Mouse (Mus musculus) 3134 (cell line): ENCODE measurements at regions not wholly inside any gene's neighbourhood (a gene's known extent, or its start where the extent isn't known, plus 50 kb on each side); places are given as distances from the start of the nearest gene placed in this dataset.
A peak's percentile ranks its signal among the peaks of the same experiment; 100 is the strongest.

Source experiments
- DNase-seq: peaks from one replicate; pipeline ENCODE4 v3.0.0-alpha.2; 2011; ENCODE audit warnings: low spot score; ENCODE audit not compliant: insufficient read length; ENCODE audit errors: extremely low read depth

DNA sequence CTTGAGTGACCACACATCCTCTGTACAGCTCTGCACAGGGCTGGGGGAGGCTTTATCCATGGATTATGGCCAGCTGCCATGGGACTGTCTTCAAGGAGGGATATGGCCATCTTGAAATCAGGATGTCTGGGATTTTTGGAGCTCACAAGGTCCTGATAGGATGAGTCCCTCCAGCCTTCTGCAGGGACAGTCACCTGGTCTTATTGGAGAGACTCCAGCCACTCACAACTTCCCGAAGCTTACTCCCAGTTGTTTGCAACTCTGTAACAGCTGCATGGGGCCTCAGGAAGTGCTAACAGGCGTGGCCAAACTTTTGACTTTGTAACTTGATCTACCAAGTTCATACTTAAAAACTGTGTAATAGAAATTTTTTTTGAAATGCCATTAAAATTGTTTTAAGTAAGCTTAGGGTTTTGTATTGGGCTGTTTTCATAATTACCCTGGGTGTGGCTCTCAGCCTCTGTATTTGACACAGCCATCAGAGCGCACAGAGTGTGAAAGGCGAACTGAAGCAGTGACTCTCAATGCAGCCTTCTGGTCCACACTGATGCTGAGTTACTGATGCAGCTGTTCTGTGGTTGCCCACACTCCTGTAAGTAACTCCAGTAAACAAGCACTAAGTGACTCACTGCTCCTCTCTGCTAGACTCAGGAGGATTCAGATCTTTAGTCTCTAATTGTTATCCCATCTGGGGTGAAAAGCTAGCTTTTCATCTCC is 84.0 kb upstream of the Zc3h12a start:
- peak; percentile 48 for DNase-seq

DNA sequence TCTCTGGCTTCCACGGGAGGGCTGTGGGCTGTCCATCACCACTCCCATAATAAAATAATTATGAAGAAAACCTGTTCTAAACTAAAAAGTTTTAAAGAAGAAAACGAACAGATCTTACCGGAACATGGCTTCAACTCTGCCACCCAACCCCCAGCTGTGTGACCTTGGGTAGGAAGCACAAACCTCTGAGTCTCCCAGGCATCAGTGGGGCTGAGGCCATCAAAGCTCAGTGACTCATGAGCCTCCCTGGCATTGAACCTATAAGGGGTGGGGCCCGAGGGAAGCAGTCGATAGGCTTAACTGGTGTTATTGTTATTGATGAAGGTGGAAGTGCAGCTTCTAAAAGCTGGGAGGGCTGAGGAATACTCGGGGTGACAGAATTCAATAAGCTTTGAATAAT is 83.1 kb upstream of the Zc3h12a start:
- peak; percentile 27 for DNase-seq

DNA sequence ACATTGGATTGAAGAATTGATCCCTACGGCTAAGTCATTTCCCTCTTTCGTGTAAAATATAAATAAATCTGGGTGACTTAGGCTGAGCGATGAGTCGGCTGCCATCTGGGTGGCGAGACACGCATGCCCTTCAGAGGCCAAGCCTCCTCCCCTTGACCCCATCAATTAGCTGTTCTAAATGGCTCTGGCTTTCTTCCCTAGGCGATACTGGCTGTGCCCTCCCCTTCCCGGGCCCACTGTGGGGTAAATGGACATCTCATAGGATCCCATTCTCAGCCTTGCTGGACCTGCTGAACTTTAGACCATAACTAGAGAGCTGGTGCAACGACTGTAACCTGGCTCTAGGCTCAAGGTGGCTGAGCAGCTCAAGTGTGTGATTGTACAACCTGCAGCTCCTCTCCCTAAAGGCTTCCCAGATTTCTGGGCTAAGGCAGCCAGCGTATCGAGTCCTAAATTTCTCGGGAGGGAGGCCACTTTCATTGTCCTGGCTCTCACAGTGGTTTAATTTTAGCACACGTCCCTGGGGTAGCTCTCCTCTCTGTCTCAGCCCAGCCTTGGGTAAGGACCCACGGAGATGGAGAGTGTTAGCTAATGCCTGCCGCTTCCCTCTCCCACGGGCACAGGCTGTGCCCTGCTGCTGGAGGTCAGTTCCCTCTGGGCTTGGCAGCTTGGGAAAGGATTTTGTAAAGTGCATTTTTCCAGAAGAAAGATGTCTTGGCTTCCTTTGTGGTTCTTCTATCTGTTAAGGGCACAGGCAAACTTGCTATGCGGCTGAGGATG is 80.7 kb upstream of the Zc3h12a start:
- no peak for DNase-seq

DNA sequence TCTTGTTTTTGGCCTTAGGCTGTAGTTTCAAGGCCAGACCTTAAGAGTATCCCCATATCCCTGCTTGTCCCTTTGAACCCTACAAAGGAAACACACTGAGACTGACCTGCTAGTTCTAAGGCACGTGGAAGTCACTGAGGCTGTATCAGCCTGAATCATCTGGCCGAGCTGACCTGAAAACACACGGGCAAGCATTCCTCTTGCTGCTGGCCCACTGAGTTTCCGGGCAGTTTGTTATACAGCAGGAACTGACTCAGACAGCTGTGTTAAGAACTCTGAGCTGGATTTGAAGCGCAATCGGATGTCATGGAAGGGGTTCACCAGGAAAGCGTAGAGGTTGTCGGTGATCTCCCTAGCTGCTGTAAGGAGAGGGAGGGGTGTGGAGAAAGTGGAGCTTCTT is 75.9 kb upstream of the Zc3h12a start:
- no peak for DNase-seq

DNA sequence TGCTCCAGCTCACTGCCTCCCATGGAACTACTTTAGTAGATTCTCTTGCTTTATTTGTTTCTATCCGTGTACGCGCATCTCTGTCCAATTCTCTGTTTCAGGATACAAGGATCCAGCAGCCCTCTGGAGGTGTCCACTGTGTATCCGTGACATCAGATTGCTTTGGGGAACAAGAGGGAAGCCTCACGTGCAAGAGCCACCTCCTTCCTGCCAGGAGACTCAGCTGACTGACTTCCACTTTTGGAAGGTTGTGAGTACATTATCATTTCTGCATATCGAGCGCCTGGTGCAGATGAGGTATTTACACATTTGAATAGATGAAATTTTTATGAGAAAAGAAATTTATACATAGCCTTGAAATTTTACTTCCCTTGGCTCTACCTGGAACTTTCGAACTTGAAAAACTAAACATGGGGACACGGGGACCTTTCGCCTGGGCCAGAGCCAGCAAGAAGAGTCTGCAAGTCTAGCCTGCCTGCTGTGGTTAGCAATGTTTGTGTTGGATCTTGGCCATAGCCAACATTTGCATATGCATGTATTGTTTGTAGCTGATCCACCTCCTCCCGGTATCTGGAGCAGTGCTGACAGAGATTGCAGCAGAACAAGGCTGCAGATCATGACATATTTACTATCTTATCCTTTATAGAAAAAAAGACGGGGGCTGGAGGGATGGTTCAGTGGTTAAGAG is 74.1 kb upstream of the Zc3h12a start:
- DNase-seq = no peak

DNA sequence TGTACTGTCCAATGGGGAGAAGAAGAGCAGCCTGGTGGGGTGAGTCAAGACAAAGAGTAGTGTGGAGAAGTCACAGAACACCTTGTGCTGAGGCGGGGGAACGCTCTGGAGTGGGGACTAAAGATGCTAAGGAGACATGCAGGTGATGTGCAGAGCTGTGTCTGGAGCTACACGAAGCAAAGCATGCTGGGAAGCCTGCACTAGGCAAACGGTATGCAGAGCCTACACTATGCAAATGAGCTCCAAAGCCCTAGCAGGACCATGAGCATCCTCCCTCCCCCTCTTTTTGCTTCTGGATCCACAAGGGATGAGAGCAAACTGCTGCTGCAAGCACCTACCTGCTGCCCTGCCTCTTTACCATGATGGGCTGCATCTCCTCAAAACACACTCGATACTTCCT is 73.1 kb upstream of the Zc3h12a start:
- DNase-seq = no peak

DNA sequence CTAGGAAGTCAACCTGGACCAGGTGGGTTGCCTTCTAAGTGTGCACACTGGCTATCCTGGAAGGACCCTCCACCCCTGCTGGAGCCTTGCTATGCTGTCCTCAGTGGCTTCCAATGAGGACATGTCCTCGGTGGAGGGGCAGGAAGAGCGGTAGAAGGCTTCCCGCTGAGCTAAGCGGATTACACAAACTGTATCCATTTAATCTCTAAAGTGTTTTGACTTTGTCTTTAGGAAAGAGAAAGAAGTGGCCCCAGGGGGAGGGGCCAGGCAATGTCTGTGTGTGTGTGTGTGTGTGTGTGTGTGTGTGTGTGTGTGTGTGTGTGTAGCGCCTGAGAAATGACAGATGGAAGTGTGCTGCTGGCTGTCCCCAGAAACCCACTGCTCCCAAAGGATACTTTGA is 71.6 kb upstream of the Zc3h12a start:
- DNase-seq = no peak

DNA sequence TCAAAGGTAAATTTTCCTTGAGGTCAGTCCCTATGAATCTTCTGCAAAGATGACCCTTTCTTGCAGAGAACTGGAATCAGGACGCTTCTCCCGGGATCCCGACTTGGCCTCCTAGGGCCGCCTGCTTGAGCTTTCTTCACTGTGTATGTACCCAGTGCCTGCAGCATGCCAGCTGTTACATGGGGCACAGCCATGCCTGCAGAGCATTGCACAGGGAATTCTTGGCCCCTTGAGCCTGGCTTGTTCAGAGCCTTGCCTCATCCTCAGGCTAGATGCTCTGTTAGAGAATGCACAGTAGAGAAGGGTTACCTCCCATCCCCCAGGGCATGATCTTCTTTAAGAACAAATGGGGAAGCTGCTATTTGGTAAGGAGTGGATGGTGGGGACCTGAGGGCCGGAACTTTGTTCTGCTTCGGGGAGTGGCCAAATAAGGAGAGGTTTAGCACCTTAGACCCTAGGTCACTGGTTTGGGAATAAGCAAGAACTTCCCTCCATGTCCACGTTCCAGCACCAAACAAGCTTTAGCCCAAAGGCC is 68.3 kb upstream of the Zc3h12a start:
- DNase-seq = no peak

DNA sequence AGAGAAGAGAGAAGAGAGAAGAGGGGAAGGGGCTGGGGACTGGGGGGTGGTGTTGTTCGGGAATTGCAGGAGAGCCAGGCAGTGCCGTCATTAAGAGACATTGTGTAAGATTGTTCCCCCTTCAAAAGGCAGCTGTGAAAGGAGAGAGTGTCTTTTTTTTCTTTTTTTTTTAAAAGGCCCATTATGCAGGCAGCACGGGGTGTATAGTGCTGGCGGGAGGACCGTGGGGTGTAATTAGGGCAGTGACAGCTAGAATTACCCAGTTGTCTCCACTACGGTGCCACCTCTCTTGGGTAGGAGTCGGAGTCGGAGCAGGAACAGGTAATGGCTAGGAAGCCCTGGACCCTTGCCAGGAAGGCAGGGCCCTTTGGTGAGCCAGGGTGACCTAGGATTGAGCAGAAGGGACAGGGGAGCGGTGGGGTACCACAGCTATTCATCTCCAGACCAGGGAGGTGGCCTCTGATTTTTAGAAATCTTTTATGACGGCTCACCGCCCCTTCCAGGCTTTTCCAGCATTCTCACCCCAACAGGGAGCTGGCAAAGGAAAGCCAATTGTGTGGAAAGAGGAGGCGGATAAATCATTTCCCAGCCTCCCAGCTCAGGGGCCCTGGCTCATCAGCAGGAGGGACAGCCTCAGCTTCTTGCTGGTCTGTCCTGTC is 67.2 kb upstream of the Zc3h12a start:
- no peak for DNase-seq

DNA sequence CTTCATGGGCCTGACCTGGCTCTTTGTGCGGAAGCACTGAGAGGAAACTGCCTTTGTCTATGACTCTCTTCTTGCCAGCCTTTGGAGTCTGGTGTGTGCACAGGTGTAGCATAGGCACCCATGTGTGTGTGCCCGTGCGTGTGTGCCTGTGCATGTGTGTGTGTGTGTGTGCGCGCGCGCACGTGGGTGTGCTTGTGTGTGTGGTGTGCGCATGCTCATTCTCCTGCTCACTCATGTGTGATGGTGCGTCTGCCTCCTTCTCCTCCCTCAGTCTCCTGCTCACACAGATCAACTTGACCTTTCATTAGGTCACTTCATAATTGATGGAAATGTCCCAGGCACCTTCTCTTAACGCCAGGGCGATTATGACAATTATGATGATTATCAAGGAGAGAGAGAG is 66.7 kb upstream of the Zc3h12a start:
- DNase-seq = no peak

DNA sequence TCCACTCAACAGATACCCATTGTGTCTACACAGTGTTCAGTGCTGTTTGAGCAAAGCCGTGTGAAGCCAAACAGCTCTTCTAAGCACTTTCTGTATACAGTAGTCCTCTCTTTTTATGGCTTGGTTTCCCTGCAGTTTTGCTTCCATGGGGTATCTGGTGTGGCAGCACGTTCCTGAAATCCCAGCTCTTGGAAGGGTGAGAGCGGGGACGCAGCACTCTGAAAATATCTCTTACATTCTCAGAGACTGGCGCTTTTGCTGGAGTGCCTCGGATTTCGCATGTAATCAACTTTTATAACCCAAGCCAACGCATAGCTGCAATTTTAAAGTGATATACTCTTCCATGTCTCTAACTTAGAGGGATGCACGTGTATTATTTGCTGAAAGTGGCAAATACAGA is 64.0 kb upstream of the Zc3h12a start:
- no peak for DNase-seq

DNA sequence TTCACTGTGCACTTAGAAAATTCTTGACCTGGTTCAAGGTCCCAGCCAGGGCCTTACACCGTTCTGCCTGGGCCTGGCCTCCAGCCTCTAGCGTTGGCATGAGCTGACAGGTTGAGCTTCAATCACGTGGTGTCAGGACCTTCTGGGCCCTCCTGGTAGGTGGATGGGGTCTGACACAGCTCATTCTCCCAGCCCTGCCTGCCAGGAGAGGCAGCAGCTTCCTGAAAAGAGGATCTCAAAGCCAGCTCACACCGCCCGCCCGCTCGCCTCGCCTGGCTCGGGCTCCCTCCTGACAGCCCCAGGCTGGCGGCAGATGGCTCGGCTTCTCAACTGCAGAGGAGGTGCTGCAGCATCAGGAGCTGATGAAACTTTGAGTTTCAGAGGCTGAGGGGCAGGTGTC is 63.4 kb upstream of the Zc3h12a start:
- DNase-seq = no peak

DNA sequence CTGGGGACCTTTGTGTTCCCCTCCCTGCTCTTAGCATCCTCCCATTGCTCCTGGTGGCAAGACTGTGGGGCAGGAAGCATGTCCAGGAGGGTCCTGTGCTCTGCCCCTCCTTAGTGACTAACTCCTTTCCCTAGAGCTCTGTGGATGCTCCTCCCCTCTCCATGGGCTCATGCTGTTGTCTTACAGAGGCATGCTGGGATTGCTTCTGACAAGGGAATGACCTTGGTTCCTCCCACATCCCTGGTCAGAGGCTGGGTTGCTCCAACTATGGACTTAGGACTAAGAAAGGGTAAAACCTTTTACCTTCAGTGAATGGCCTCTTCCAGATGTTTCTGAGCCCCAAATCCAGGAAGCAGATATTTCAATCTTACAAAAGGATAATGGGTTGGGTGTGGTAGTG is 62.3 kb upstream of the Zc3h12a start:
- no peak for DNase-seq

DNA sequence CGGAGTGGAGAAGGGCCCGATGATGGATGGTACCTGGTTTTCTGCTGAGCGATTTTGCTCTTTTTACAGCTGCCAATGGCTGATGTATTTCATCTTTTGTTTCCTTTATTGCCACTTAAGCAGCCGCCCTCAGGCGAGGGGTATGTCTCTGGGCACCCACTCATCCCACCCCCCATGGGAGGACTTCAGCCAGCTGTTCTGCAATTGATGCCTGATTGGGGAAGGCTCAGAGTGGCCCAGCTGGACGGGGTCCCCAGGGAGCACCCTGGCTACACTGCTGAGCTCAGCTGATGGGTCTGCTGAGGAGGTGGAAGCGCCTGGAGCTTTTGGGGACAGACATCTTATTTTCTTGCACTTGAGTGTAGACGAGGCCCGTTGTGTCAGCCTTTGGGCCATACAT is 58.6 kb upstream of the Zc3h12a start:
- DNase-seq = no peak

DNA sequence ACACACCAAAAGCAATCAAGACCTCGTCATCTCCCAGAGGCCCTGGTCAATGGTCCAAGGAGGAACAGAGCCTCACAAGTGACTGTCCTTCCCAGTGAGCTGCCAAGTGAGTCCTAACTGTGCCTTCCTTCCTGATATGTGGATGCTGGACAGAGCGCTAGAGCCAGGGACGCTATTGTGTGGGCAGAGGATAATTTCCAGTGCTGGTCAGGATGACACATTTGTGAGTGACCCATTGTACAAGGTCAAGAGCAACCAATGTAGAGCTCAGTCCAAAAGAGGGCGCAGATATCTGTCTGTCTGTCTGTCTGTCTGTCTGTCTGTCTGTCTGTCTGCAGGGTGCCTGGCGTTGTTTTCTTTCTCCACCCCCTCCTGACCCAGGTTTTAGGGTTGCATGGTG is 57.4 kb upstream of the Zc3h12a start:
- no peak for DNase-seq

DNA sequence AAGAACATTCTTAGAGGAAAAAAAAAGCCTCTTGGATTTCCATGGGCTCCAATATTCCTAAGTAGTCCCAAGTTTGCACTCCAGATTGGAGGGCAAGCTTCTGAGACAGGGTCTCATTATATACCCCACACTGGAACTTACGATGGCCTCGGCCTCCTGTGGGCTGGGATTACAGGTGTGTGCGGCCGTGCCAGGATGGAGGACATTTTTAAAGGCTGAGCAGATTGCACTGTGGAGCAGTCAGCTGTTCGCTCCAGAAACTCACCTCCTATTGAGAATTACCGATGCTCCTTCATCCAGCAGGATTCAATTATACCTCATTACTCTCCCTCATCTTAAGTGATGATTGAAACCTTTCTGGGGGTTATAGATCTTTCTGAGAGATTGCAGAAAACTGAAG is 53.3 kb upstream of the Zc3h12a start:
- no peak for DNase-seq

DNA sequence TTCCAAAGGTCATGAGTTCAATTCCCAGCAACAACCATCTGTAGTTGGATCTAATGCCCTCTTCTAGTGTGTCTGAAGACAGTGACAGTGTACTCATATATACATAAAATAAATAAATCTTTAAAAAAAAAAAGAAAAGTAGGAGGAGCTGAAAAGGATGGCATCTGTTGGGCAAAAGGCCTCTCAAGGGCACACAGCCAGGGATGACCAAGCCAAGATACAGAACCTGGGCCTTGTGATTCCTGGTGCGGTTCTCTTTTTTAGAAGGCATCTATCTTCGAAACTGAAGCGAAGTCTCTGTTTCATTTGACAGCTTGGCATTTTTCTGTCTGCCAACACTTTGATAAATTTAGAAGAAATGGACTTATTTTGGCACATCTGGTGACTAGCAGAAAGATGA is 50.9 kb upstream of the Zc3h12a start:
- no peak for DNase-seq

DNA sequence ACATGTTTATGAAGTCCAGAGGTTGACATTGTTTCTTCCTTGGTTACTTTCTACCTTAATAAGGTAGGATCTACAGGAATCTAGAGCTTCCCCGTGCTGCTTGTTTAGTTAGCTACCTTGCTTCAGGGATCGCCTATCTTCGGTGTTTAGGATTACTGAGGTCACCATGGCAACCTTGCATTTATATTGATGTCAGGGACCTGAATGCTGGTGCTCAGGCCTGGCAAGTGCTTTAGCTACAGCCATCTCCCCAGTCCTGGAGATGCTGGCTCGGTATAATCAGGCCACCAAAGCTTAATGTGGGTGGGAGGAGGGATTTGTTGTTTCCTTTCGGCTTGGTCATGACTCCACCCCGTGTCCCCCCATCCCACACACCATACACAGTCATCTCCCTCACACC is 50.0 kb upstream of the Zc3h12a start:
- no peak for DNase-seq
